Mouse (Mus musculus) liver, adult (tissue): ENCODE measurements around the gene Cse1l.

Experiments
- GATA4 ChIP-seq: IDR thresholded peaks from 2 replicates; pipeline ENCODE4 v1.6.1; 2014; ENCODE audit warnings: mild to moderate bottlenecking, low read length; ENCODE audit not compliant: insufficient replicate concordance

Gene Cse1l

GRCm38 (mm10) chr2:166905711-166906522 is at the start of gene Cse1l:
Gene Cse1l (plus strand): TSS chr2:166906040.
- TF ChIP-seq GATA4: no peak

- TF ChIP-seq GATA4: no peak
Observed at GRCm38 (mm10) chr2:166856366-166856765, 49.5 kb upstream of the Cse1l start.

DNA sequence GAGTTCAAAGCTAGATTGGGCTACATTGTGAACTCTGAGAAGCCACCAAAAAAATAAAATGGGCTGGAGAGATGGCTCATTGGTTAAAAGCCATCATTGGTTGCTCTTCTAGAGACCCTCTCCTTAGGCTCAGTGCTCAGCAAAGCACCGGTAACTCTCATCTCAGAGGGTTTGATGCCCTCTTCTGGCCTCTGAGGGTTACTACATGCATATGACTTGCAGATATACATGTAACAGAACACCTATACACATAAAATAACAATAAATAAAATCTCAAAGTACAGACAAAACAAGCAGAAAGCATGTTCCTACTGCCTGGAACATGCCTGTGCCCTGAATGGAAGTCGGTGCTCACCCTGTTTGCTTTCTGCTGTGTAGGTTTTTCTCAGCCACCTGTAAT is 48.7 kb upstream of the Cse1l start:
- no peak for TF ChIP-seq GATA4

GRCm38 (mm10) chr2:166859214-166859613 is 46.6 kb upstream of the Cse1l start:
- TF ChIP-seq GATA4: no peak

DNA sequence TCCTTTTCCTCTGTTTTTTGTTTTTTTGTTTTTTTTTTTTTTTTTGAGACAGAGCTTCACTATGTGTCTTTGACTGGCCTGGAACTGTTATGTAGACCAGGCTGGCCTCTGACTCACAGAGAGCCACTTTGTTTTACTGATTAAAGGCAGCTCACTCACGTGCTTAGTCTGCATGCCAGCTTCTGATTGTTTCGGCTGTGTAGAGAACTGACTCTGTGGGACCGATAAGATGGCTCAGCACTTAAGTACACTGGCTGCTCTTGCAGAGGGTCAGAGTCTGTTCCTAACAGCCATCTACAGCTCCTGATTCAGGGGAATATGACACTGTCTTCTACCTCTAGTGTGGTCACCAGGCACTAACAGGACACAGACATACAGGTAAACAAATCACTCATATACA is 43.3 kb upstream of the Cse1l start:
- no peak for TF ChIP-seq GATA4

DNA sequence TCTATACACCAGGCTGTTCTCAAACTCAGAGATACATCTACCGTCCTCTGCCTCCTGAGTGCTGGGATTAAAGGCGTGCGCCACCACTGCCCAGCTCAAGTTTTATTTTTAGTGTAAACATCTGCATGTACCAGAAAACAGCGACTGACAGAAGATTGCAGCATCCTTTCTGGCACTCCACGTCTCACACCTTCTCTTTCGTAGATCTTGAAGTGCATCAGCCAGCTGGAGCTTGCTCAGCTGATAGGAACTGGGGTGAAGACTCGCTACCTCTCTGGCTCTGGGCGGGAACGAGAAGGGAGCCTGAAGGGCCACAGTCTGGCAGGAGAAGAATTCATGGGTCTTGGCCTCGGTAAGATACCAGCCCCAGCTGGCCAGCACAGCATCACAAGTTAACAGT is 40.4 kb upstream of the Cse1l start:
- no peak for TF ChIP-seq GATA4

DNA sequence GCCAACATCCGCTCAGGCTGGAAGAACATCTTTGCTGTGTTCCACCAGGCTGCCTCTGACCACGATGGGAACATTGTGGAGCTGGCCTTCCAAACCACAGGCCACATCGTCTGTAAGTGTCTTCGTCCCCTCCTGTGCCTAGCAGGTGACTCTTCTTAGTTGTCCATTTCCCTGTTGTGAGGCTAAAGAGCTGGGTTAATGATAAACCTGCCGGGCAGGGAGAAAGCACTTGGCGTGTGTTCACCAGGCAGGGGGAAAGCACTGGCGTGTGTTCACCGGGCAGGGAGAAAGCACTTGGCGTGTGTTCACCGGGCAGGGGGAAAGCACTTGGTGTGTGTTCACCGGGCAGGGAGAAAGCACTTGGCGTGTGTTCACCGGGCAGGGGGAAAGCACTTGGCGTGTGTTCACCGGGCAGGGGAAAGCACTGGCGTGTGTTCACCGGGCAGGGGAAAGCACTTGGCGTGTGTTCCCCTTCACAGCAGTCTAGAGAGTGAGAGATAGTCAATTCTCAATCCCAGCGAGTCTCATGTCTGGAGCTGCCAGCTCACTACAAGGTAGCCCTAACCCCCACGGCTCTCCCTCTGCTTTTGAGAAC is 35.5 kb upstream of the Cse1l start:
- TF ChIP-seq GATA4: no peak

- TF ChIP-seq GATA4: no peak
Observed at GRCm38 (mm10) chr2:166870899-166871298, 34.9 kb upstream of the Cse1l start.

GRCm38 (mm10) chr2:166874675-166875280 is 31.1 kb upstream of the Cse1l start:
- TF ChIP-seq GATA4: no peak

DNA sequence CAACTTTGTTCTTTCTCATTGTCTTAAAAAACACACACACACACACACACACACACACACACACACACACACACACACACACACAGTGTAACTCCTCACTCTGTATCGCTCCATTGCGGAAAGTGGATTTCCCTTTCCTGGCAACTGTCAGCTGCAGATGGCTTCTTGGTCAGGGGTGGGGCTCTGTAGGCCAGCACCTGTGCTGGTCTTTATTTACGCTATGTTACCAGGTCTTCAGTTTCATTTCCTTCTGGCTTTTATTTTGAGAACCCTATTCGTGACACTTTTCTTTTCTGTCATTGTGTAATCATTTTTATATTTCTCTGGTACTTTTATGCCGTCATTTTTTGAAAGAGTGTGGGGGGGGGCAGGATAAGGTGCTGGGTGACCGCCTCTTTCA is 30.3 kb upstream of the Cse1l start:
- no peak for TF ChIP-seq GATA4

DNA sequence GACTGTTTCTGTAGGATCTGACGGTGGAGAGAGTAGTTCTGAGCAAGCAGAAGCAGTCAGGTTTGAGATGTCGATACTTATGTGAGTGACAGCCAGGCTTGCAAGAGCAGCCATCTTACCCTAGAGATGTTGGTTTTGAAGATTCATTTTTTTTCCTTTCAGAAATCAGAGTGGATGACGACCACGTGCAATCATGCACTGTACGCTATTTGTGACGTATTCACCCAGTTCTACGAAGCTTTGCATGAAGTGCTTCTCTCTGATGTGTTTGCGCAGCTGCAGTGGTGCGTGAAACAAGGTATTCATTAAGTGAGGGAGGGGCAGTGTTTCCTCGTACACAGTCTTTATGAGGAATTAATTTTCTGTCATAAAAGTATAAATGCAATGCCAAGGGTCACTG is 29.5 kb upstream of the Cse1l start:
- TF ChIP-seq GATA4: no peak

GRCm38 (mm10) chr2:166885066-166885465 is 20.8 kb upstream of the Cse1l start:
- TF ChIP-seq GATA4: no peak

- TF ChIP-seq GATA4: no peak
Observed at GRCm38 (mm10) chr2:166885619-166886018, 20.2 kb upstream of the Cse1l start.

- TF ChIP-seq GATA4: no peak
Observed at GRCm38 (mm10) chr2:166886231-166886630, 19.6 kb upstream of the Cse1l start.

GRCm38 (mm10) chr2:166887816-166888215 is 18.0 kb upstream of the Cse1l start:
- TF ChIP-seq GATA4: no peak

GRCm38 (mm10) chr2:166891366-166891880 is 14.4 kb upstream of the Cse1l start:
- TF ChIP-seq GATA4: no peak
